Mouse (Mus musculus) right cerebral cortex, adult 18-20 months (tissue): ENCODE data around the gene Csf2ra.
"Not testable (repeated sequence)": the region's sequence is repeated elsewhere in the genome, so short reads cannot be mapped to it uniquely, and the experiment has no call there.

ENCODE experiments used
- DNase-seq: peaks from one replicate; pipeline ENCODE4 v3.0.0; 2022; ENCODE audit warnings: mixed read lengths

Gene Csf2ra

DNA sequence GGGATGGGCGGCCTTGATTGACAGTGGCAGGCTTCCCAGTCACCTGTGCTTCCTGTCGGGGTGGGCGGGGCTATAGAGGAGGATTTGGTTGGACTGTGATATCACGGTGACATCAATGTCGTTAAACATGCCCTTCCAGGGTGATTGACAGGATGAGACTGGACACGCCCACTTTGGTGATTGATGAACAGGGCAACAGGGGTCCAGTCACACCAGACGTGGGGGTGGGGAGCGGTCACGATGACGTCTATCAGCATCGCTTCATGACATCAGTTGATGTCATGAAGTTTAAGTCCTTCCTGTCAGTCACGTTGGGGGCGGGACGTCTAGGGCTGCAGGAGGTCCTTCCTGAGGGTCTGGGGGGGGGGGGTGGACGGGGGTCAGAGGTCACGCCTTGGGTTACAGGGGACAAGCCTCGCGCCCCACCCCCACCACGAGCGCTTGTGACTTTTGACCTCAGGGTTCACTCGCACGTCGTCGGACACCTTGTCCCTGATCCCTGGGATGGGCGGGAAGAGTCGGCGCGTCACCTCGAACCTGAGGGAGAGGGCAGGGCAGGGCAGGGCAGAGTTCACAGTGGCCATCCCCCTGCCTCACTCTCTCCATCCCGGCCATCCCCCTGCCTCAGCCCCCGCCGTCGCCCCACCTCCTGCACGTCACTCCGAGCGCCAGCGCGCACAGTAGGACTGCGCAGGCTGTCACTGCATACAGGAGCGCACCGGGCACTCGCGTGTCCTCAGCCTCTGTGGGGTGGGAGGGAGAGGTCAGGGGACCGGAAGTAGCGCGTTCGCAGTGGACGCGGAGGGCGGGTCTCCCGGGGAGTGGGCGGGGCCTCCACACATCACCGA is 3.3 kb downstream of the Csf2ra start:
- DNase-seq, result peak; percentile 8

DNA sequence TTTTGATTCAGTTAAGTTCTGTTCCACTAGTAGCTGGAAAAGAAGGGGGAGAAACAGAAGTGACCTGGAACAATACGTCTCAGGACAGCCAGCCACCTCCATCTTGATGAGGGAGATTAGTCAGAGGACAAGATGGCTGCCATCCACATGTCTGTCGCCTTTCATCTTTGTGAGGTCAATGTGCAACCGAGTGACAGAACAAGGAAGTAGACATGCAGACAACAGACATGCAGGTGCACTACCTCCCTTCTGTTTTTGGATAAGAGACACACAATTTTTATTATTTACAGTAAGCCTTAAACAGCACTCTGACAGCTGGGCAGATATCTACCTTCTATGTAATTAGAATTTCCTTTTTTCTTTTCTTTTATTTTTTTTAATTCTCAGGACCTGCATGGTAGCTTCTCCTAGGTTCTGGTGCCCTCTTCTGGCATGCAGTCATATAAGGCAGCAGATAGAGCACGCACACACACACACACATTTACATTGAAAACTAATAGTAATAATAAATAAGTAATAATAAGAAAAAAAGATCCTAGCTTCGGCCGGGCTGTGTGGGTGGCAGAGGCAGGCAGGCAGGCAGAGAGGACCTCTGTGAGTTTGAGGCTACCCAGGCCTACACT is 4.4 kb downstream of the Csf2ra start:
- DNase-seq, result no peak

DNA sequence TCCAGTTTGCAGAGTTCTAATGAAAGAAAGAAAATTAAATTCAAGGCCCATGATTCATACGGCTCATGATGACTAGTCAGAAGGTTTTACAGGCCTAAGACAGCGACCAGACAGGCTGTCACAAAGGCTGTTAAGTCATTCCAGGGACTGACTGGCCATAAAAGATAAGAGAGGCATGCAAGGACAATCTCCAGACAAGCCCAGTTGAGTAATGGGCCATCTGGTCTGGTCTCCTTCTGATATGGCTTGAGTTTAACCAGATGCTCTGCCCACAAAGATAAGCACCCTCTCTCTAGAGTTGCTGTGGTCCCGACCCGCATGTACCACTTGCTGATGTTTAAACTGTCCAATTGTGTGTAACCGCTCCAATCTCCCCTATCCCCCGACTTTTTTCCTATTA is 20.7 kb downstream of the Csf2ra start:
- DNase-seq, result not testable (repeated sequence)

GRCm38 (mm10) chr19:61199836-61200235 is 28.4 kb downstream of the Csf2ra start:
- no peak for DNase-seq

DNA sequence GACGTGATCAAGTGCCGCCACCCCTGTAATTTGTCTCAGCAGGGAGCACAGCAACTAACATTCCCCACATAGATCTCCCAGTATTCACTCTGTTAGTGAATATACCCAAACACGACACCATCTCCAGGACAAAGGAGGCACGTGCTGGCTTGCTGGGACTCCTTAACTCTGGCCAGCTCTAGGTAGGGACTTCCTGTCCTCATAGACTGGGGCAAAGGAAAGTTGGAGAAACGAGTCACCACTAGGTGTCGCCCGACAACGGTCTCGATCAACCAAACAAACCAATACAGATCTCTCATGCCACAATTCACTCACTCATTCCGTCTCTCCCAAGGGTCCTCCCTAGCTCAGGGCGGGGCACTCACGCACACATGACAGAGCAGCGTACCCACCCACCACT is 28.9 kb downstream of the Csf2ra start:
- peak; percentile 83 for DNase-seq

DNA sequence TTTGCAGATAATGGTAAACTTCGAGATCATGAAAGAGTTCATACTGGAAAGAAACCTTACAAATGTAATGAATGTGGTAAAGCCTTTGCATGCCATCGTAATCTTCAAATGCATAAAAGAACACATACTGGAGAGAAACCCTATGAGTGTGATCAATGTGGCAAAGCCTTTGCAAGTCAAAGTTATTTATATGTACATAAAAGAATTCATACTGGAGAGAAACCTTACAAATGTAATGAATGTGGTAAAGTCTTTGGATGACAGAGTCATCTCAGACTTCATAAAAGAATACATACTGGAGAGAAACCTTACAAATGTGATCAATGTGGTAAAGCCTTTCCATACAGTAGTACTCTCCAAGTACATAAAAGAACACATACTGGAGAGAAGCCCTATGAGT is 44.6 kb downstream of the Csf2ra start, which contains the start of gene Gm6020:
TSS of gene Gm6020 (plus strand) at position 301 of the 400 bp plus-strand sequence.
- DNase-seq, result not testable (repeated sequence)

DNA sequence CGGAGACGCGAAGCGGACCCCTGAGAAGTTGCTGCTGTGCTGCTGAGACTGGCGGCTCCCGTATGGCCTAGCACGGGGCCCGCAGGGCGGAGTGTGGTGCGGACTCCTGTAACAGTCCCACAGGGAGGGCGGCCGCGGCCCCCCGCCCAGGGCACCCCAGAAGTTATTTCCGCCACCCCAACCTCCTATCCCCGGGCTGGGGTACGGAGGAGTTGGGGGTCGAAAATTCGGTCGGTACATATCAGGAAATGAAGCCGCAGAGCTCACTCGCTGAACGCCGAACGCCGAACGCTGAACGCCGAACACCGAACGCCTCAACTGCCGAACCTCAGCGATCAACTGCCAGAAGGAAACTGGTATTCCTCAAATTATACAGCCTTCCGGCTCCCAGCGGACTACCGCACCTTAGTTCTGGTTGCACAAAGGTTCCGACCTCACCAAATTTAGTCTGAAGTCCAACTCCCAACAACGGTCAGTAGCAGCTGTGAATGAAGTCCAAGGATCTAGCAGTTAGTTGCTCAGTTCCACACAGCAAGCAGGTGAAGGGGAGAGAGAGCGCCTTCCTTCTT is 52.4 kb downstream of the Csf2ra start, which contains the start of gene Gm7102:
TSS of gene Gm7102 (minus strand) at position 554 of the 569 bp plus-strand sequence.
- no peak for DNase-seq
